Mouse (Mus musculus): ENCODE data around the gene Palld.

The Palld gene

GRCm38 (mm10) chr8:61588336-61588735, 314.2 kb downstream of the Palld start:
- no peak for DNase-seq (ENCODE audit: low spot score in 2 of 2)

- no peak for DNase-seq (ENCODE audit: low spot score in 2 of 2)
These were observed 314.8 kb downstream of the Palld start for GRCm38 (mm10) chr8:61587731-61588130.

GRCm38 (mm10) chr8:61586529-61586928, 316.0 kb downstream of the Palld start:
- no peak for DNase-seq (ENCODE audit: low spot score in 2 of 2)

DNA sequence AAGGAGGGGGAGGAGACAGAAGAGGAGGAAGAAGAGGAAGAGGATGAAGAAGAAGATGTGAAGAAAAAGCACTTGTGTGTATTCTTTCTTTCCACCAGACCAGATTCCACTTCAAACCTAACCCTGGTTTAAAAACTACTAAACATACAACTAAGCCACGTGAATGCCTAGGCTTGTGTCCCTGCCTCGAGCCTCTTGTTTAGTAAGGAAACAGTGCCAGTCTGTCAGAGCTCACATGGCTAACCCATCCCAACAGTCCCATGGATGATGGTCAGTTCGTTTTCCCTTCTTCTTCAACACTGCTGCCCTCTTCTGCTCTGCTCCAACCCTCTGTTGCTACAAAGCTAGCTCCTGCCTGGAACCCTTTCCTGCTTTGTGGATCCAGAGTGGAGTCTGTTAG, 316.7 kb downstream of the Palld start:
- no peak for DNase-seq (ENCODE audit: low spot score in 2 of 2)

DNA sequence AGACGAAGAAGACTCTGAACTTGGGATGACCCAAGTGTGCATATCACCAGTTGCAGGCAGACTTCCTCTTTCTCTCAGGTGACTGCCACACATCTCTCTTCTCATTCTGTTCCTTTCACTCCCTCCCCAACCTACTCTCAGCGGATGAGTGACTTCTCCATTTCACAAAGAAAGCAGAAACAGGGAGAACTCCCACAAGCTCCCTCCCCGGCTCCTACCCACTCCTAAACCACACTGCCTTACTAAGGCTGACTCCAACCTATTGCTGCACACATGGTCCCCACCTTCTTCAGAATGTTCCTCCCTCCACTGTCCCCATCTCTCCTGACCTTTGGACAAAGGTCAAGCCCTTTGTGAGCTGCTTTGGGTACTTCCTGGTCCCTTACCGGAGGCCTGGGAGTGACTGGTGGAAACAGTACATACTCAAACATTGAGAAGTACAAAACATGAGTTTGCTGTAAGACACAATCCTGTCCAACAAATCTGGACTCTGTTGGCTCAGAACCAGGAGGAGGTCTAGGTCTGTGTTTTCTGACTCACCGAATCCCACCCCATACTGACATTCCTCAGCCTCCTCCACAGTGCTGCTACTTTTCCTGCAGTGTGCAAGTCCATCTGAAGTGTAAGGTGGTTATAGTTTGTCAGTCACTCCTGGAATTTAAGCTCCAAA, 317.6 kb downstream of the Palld start:
- DNase-seq (ENCODE audit: low spot score in 2 of 2), result no peak

DNA sequence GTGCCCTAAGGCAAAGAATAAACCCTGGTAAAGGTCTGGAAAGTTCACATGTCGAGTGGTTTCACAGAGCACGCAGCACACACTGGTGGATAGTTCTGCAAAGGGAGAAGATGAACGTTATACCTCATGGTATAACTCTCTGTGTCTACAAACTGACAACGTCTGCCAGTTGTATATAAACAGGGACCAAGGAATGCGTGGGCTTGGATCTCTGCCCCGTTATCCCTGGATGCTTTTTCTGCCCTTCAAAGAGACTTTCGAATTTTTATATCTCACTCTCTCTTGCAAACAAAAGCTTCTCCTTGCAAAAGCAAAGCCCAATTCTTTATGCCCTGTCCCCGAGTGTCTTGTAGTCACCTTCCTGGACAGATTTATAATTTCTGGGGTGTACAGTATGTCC, 319.9 kb downstream of the Palld start:
- no peak for DNase-seq (ENCODE audit: low spot score in 2 of 2)

GRCm38 (mm10) chr8:61581259-61581658, 321.2 kb downstream of the Palld start:
- no peak for DNase-seq (ENCODE audit: low spot score in 2 of 2)

- DNase-seq (ENCODE audit: low spot score in 2 of 2), result no peak
These were observed 322.7 kb downstream of the Palld start for GRCm38 (mm10) chr8:61579831-61580230.

DNA sequence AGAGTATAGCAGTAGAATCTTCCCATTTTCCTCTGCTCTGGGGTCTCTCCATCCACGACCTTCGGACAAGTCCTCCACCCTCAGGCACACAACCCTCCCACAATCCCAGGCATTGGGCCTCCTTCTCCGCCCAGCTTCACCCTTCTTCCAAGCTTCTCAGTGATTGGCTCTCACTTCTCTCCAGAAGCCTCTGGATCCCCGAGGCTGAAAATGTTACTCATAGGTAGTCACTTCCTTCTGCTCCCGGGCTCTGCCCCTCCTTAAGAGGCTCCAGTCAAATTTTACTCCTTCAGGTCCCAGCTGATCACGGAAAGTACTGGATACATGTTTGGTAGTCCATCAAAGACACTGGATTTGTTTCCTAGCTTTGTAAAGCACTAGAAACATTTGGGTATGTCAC, 323.7 kb downstream of the Palld start:
- no peak for DNase-seq (ENCODE audit: low spot score in 2 of 2)

DNA sequence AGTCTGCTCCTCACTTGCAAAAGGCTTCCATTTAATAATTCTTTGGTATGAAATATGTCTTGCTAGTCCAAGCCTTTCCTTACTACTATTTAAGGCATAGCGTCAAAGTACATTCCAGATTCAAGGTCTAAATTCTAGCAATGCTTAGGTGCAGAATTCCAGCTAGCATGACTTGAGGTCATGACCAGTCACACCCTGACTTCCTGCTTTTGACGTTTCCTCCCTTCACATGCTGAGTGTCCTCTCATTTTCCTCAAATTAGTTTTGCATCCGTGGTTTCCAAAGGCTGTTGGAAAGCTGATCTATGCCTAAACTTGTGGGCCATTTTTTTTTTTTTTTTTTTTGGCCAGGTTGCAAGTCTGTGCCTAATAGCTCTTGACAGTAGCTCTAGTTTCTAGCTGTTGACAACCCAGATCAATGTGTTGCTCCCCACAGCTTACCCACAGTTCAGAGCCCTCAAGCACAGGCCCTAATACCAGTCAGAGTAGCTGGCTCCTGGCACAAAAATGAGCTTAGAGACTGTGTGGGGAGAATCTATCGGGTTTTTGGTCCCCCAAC, 327.3 kb downstream of the Palld start:
- DNase-seq (ENCODE audit: low spot score in 2 of 2), result no peak

DNA sequence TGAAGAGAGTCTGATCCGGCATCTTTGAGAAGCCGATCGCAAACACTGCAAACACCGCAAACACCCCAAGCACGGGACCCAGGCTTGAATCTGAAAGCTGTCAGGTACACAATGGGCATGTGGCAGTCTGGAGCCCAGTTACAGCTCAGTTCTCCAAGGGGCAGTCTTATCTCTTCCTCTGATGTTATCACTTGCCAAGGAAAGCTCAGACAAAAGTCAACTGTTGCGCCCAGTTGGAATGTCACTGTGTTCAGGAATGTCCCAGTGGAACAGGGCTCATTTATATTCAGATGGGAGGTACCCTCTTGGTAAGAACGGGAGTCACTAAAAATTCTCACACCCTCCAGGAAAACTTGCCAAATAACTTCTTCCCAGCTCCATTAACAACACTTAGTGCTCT, 328.0 kb downstream of the Palld start:
- DNase-seq (ENCODE audit: low spot score in 2 of 2), result peak in 1 of 2 experiments; percentile 32

- DNase-seq (ENCODE audit: low spot score in 2 of 2), result no peak
These were observed 329.1 kb downstream of the Palld start for GRCm38 (mm10) chr8:61573179-61573937.

- no peak for DNase-seq (ENCODE audit: low spot score in 2 of 2)
These were observed 329.8 kb downstream of the Palld start for GRCm38 (mm10) chr8:61572697-61573096.

- no peak for DNase-seq (ENCODE audit: low spot score in 2 of 2)
These were observed 331.9 kb downstream of the Palld start for GRCm38 (mm10) chr8:61570637-61571036.

DNA sequence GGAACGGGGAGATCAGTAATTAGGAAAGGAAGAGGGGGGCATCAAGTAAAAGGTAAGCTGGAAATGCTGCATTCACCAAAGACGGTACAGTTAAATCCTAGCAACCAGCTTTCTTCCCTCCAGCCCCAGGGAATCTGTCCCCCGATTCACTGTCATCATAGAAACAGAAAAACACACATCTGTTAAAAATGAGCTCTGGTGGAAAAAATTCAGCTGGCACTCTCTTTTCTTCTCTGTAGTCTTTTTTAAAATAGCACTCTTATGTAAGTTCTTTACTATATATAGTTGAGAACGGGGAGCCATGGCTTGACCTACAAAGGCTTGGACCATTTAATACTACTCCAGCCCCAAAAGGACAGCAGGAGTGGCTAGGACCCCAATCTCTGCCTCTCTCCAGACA, 332.8 kb downstream of the Palld start:
- DNase-seq (ENCODE audit: low spot score in 2 of 2), result no peak

DNA sequence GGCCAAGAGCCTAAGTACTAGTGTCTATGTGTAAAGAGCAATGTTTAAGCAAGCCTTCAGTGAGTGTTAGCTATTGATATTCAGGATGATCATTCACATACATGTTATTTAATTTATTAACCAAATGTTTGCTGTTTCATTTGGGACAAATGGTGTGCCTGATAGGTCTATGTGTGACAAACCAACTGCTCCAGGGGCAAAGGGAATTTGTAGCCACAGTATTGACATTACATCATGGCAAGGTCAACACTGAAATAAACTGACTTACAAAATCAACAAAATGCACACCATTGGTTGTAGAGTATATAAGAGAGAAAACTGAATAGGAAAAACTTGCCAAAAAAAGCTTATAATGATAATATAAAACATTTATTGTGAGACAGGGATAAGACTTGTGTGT, 333.3 kb downstream of the Palld start:
- DNase-seq (ENCODE audit: low spot score in 2 of 2), result no peak

DNA sequence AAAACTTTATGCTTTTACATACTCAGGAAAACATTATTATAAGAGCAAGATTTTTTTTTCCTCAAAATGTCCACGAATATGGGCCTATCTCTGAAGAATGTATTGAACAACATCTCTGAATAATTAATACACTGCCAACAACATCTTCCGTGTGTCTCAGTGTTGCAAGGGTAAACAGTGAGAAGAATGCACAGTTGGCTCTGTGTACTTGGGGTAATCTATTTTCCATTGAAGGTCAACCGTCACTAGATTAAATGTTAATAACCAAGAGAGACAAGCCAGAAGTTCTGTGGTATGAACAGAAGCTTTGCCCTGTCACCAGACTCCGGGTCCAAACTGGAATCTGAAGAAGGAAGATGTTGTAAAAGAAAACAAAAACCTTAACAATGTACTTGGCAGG, 339.1 kb downstream of the Palld start:
- no peak for DNase-seq (ENCODE audit: low spot score in 2 of 2)

- no peak for DNase-seq (ENCODE audit: low spot score in 2 of 2)
These were observed 339.9 kb downstream of the Palld start for GRCm38 (mm10) chr8:61562626-61563025.

- DNase-seq (ENCODE audit: low spot score in 2 of 2), result no peak
These were observed 341.3 kb downstream of the Palld start for GRCm38 (mm10) chr8:61561220-61561619.

DNA sequence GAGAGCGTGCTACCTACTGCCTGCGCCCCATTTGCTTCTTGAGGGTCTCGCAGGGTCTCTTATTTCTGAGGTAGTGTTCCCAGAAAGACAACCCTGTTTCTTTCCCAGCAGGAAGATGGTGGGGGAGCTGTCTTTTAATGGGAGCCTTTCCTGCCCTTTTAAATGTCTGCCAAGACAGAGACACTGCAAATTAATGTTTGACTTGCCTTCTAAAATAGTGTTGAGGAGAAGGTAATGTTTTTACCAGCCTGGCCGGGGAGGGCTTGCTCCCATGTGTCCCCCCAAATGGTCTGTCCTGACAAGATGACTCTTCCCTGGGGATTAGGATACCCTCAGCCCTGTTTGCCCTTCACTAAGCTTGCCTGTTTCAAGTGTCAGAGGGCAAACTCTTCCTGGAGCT, 342.5 kb downstream of the Palld start:
- no peak for DNase-seq (ENCODE audit: low spot score in 2 of 2)

DNA sequence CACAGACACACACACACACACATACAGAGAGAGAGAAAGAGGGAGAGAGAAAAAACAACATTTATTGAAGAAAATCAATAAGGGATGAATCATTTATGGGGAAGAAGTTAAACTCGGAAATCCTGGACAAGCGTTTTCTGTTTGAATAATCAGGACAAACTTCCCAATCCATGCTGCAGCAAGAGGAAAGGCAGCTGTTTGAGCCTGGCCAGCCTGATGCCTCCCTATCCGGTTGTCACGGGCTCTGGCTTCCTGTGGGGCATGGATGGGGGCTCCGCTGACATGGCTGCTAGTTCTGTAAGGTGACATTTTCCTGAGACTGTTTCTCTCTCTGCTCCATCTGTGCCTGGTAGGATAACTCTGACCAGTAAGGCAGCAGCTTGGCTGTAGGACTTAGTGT, 343.0 kb downstream of the Palld start:
- DNase-seq (ENCODE audit: low spot score in 2 of 2), result no peak

DNA sequence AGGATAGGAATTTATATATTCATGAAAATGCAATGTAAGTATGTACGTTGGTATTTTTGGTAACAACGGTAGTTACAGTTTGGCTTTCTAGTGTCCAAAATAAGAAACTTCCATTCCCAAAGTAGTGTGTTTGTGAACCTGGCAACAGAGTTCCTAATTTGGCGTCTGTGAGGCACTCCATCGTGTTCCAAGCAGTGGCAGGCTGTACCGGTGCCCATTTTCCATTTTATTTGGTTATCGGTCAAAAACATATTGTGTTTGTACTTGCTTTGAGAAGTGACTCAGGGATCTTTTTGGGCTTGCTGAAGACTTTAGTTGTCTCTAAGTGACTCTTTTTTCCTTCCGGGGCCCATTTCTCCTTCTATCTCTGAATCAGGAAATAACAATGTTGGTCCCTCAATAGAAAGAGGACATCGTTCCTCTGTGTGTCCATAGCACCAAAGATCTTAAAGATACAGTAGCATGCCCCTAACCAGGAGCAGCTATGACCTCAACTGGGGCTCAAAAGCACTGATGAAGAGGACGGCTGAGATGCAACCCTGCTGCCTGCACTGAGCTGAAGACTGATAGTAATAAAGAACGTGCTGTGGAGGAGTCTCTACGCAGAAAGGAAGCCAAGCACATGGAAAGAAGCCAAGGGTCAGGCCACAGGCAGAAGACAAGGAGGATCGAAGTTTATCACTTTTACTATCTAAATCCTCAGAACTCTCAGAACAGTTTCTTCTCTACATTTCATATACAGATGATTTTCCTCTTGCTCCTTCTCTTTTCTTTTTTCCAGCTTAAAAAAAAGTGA, 344.2 kb downstream of the Palld start:
- DNase-seq (ENCODE audit: low spot score in 2 of 2), result peak; percentile 33 to 43
